Mouse (Mus musculus) midbrain, embryonic 16.5 days (tissue): ENCODE measurements around the gene Kif18a. TPM values are rescaled to one million over a fixed set of nuclear protein-coding genes. Genes with fewer than 3 reads are reported as not detected.

ENCODE experiments used
- ATAC-seq: fragments of 200-750 bp; cut with Nextera tagmentation; 2 replicates; pipeline ENCODE4 v1.8.0; 2017; ENCODE audit warnings: moderate TSS enrichment
- H3K27ac ChIP-seq: fragments of 300-500 bp; sonication (generic); 2 replicates; pipeline ENCODE4 v1.5.1; 2014; ENCODE audit warnings: mild to moderate bottlenecking, low read length, mixed read lengths
- H3K27me3 ChIP-seq: fragments of 300-500 bp; sonication (generic); 2 replicates; pipeline ENCODE4 v1.6.1; 2014; ENCODE audit warnings: low read depth, low read length, mixed read lengths; ENCODE audit not compliant: control insufficient read depth, insufficient read depth
- H3K36me3 ChIP-seq: fragments of 300-500 bp; sonication (generic); 2 replicates; pipeline ENCODE4 v1.6.1; 2014; ENCODE audit warnings: mild to moderate bottlenecking, low read length, moderate library complexity, mixed read lengths; ENCODE audit not compliant: control insufficient read depth, insufficient read depth
- H3K4me1 ChIP-seq: fragments of 300-500 bp; sonication (generic); 2 replicates; pipeline ENCODE4 v1.6.1; 2014; ENCODE audit warnings: mild to moderate bottlenecking, low read length, mixed read lengths; ENCODE audit not compliant: control insufficient read depth, insufficient read depth
- H3K4me2 ChIP-seq: fragments of 300-500 bp; sonication (generic); 2 replicates; pipeline ENCODE4 v1.6.1; 2014; ENCODE audit warnings: mild to moderate bottlenecking, low read length, mixed read lengths
- H3K4me3 ChIP-seq: fragments of 300-500 bp; sonication (generic); 2 replicates; pipeline ENCODE4 v1.5.1; 2014; ENCODE audit warnings: low read depth, mild to moderate bottlenecking, low read length, moderate library complexity, mixed read lengths
- H3K9ac ChIP-seq: fragments of 300-500 bp; sonication (generic); 2 replicates; pipeline ENCODE4 v1.6.1; 2014; ENCODE audit warnings: low read depth, low read length, mixed read lengths
- H3K9me3 ChIP-seq: fragments of 300-500 bp; sonication (generic); replicated peaks from 2 replicates; pipeline ENCODE4 v1.6.1; 2014; ENCODE audit warnings: mild to moderate bottlenecking, low read length, mixed read lengths; ENCODE audit not compliant: control insufficient read depth, poor library complexity, severe bottlenecking
- WGBS: fragments of 180-500 bp; shearing (Covaris S2); extraction: QIAGEN DNeasy Blood & Tissue Kit; methylation state at CpG from one replicate; pipeline ENCODE4 v1.1.7; 2014; 5-methylcytosine and 5-hydroxymethylcytosine counted together
- polyA plus RNA-seq: library from polyadenylated mRNA; unstranded; fragments of >200 nt; fragmentation: Nextera tagmentation; extraction: Ambion mirVana; gene quantifications from 2 replicates; pipeline ENCODE4 v1.2.1, GENCODE M21; 2015

Gene Kif18a
- polyA plus RNA-seq, 1 experiment from 2014 or later, result 3.1 TPM

GRCm38 (mm10) chr2:109335765-109336164 lies 55.2 kb downstream of the Kif18a start:
- Histone ChIP-seq H3K9ac (no peak overlapping the region), H3K36me3 (no peaks in the 10 kb centered on the region)
- WGBS, result 97% methylated on average over 1 of the region's 1 CpGs

GRCm38 (mm10) chr2:109345386-109345785 lies 64.8 kb downstream of the Kif18a start:
- WGBS, result 37% methylated on average over 4 of the region's 4 CpGs
- Histone ChIP-seq H3K4me3 (no peak overlapping the region), H3K9me3 (no peaks in the 10 kb centered on the region), H3K36me3 (no peaks in the 10 kb centered on the region), H3K9ac (no peak overlapping the region), H3K27me3 (no peaks in the 10 kb centered on the region), H3K4me2 (no peak overlapping the region), H3K4me1 (no peaks in the 10 kb centered on the region), H3K27ac (no peak overlapping the region)
- ATAC-seq, result no peak

More at GRCm38 (mm10) chr2:109335765-109336164, 55.2 kb downstream of the Kif18a start:
- H3K4me1 ChIP-seq, result no peaks in the 10 kb centered on the region
- no peak overlapping the region for H3K4me2 ChIP-seq
- no peak for ATAC-seq
- no peak overlapping the region for H3K27ac ChIP-seq
- H3K4me3 ChIP-seq, result no peak overlapping the region
- H3K9me3 ChIP-seq, result no peaks in the 10 kb centered on the region
- H3K27me3 ChIP-seq, result no peaks in the 10 kb centered on the region

- ATAC-seq, result no peak
- Histone ChIP-seq H3K36me3 (no peaks in the 10 kb centered on the region), H3K27ac (no peak overlapping the region), H3K27me3 (no peaks in the 10 kb centered on the region), H3K9me3 (no peaks in the 10 kb centered on the region), H3K4me2 (no peak overlapping the region), H3K4me1 (no peaks in the 10 kb centered on the region), H3K9ac (no peak overlapping the region), H3K4me3 (no peak overlapping the region)
- WGBS, result 84% methylated on average over 4 of the region's 4 CpGs
Observed at GRCm38 (mm10) chr2:109348742-109349141, 68.2 kb downstream of the Kif18a start.

- Histone ChIP-seq H3K36me3 (no peaks in the 10 kb centered on the region), H3K4me3 (no peak overlapping the region), H3K4me1 (no peaks in the 10 kb centered on the region), H3K9ac (no peak overlapping the region), H3K9me3 (no peaks in the 10 kb centered on the region), H3K4me2 (no peak overlapping the region), H3K27me3 (no peaks in the 10 kb centered on the region), H3K27ac (no peak overlapping the region)
- ATAC-seq, result no peak
- 87% methylated on average over 3 of the region's 3 CpGs for WGBS
Observed at GRCm38 (mm10) chr2:109358456-109359141, 78.1 kb downstream of the Kif18a start.

- Histone ChIP-seq H3K36me3 (no peaks in the 10 kb centered on the region), H3K9ac (no peak overlapping the region), H3K4me2 (no peak overlapping the region), H3K9me3 (no peaks in the 10 kb centered on the region), H3K27me3 (no peaks in the 10 kb centered on the region), H3K4me3 (no peak overlapping the region), H3K27ac (no peak overlapping the region), H3K4me1 (no peaks in the 10 kb centered on the region)
- 80% methylated on average over 1 of the region's 1 CpGs for WGBS
- ATAC-seq, result no peak
Observed at GRCm38 (mm10) chr2:109365962-109366361, 85.4 kb downstream of the Kif18a start.

GRCm38 (mm10) chr2:109374881-109375280 lies 94.3 kb downstream of the Kif18a start:
- no peak overlapping the region for H3K4me3 ChIP-seq
- no peaks in the 10 kb centered on the region for H3K36me3 ChIP-seq
- H3K27ac ChIP-seq, result no peak overlapping the region
- 16% methylated on average over 2 of the region's 2 CpGs for WGBS
- no peaks in the 10 kb centered on the region for H3K9me3 ChIP-seq
- H3K4me1 ChIP-seq, result no peaks in the 10 kb centered on the region
- H3K9ac ChIP-seq, result no peak overlapping the region
- ATAC-seq, result no peak
- no peaks in the 10 kb centered on the region for H3K27me3 ChIP-seq
- H3K4me2 ChIP-seq, result no peak overlapping the region

- H3K27ac ChIP-seq, result no peak overlapping the region
- no peak for ATAC-seq
Observed at GRCm38 (mm10) chr2:109384019-109384418, 103.5 kb downstream of the Kif18a start.

GRCm38 (mm10) chr2:109386211-109386610 lies 105.7 kb downstream of the Kif18a start:
- no peak overlapping the region for H3K9ac ChIP-seq
- 49% methylated on average over 1 of the region's 1 CpGs for WGBS

More at GRCm38 (mm10) chr2:109384019-109384418, 103.5 kb downstream of the Kif18a start:
- Histone ChIP-seq H3K4me3 (no peak overlapping the region), H3K4me1 (no peaks in the 10 kb centered on the region), H3K27me3 (no peaks in the 10 kb centered on the region), H3K9ac (no peak overlapping the region), H3K4me2 (no peak overlapping the region), H3K9me3 (no peaks in the 10 kb centered on the region), H3K36me3 (no peaks in the 10 kb centered on the region)
- WGBS, result 60% methylated on average over 1 of the region's 1 CpGs

GRCm38 (mm10) chr2:109388733-109389132 lies 108.2 kb downstream of the Kif18a start:
- Histone ChIP-seq H3K4me2 (no peak overlapping the region), H3K9ac (no peak overlapping the region), H3K4me3 (no peak overlapping the region), H3K27ac (no peak overlapping the region), H3K36me3 (no peaks in the 10 kb centered on the region), H3K4me1 (no peaks in the 10 kb centered on the region), H3K27me3 (no peaks in the 10 kb centered on the region), H3K9me3 (no peaks in the 10 kb centered on the region)
- ATAC-seq, result no peak
- 87% methylated on average over 5 of the region's 5 CpGs for WGBS

More at GRCm38 (mm10) chr2:109386211-109386610, 105.7 kb downstream of the Kif18a start:
- Histone ChIP-seq H3K4me2 (no peak overlapping the region), H3K4me1 (no peaks in the 10 kb centered on the region), H3K36me3 (no peaks in the 10 kb centered on the region), H3K27me3 (no peaks in the 10 kb centered on the region), H3K4me3 (no peak overlapping the region), H3K27ac (no peak overlapping the region), H3K9me3 (no peaks in the 10 kb centered on the region)
- ATAC-seq, result no peak
